Mouse (Mus musculus) spleen, adult 2 months (tissue): ENCODE measurements at regions not wholly inside any gene's neighbourhood (a gene's known extent, or its start where the extent isn't known, plus 50 kb on each side); places are given as distances from the start of the nearest gene placed in this dataset.
"Not testable (repeated sequence)": the region's sequence is repeated elsewhere in the genome, so short reads cannot be mapped to it uniquely, and the experiment has no call there.

Experiments
- CTCF ChIP-seq: fragments of 200-500 bp; IDR thresholded peaks from 2 replicates; pipeline ENCODE4 v1.5.1; 2011; ENCODE audit warnings: mild to moderate bottlenecking, inconsistent platforms; ENCODE audit not compliant: insufficient read depth, insufficient read length, insufficient replicate concordance; ENCODE audit errors: extremely low read depth
- POLR2A ChIP-seq: fragments of 200-500 bp; IDR thresholded peaks from 2 replicates; pipeline ENCODE4 v1.6.1; 2011; ENCODE audit warnings: low read depth, low read length, inconsistent platforms

DNA sequence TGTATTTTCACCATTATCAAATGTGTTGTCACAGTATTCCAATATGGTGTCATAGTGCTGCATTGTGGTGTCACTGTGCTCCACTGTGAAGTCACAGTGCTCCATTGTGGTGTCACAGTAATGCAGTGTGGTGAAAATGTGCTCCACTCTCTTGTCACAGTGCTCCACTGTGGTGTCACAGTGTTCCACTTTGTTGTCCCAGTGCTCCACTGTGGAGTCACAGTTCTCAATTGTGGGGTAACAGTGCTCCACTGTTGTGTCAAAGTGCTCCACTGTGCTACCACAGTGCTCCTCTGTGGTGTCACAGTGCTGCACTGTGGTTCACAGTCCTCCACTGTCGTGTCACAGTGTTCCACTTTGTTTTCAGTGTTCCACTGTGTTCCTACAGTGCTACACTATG is 69.7 kb upstream of the Trpm1 start:
- TF ChIP-seq CTCF, POLR2A: not testable (repeated sequence)
